Mouse (Mus musculus): ENCODE measurements around the gene Dmap1.

The Dmap1 gene

GRCm38 (mm10) chr4:117681931-117682461, at the start of gene Dmap1:
Dmap1 (minus strand) TSS chr4:117682273.
- peak; percentile 86 for DNase-seq

GRCm38 (mm10) chr4:117724112-117724511, 42.0 kb upstream of the Dmap1 start, which contains the start of gene Gm12845:
Gm12845 (plus strand) TSS chr4:117724412.
- DNase-seq: no peak

GRCm38 (mm10) chr4:117713303-117714098, 31.4 kb upstream of the Dmap1 start:
- no peak for DNase-seq

- no peak for DNase-seq
These were observed 30.2 kb upstream of the Dmap1 start for GRCm38 (mm10) chr4:117712314-117712713.

GRCm38 (mm10) chr4:117708780-117709550, 26.9 kb upstream of the Dmap1 start:
- no peak for DNase-seq

- DNase-seq: peak; percentile 28
These were observed 23.3 kb upstream of the Dmap1 start for GRCm38 (mm10) chr4:117705361-117705760.

- no peak for DNase-seq
These were observed 4.3 kb upstream of the Dmap1 start for GRCm38 (mm10) chr4:117686354-117686753.

GRCm38 (mm10) chr4:117683048-117683768, 1.1 kb upstream of the Dmap1 start:
- no peak for DNase-seq

- peak; percentile 41 for DNase-seq
These were observed 390 bp upstream of the Dmap1 start for GRCm38 (mm10) chr4:117682463-117682862.

GRCm38 (mm10) chr4:117680963-117681362, 1.1 kb downstream of the Dmap1 start:
- DNase-seq: peak; percentile 5

GRCm38 (mm10) chr4:117676903-117677302, 5.2 kb downstream of the Dmap1 start:
- DNase-seq: peak; percentile 81

GRCm38 (mm10) chr4:117673901-117674300, 8.2 kb downstream of the Dmap1 start:
- DNase-seq: no peak

GRCm38 (mm10) chr4:117672042-117672441, 10.0 kb downstream of the Dmap1 start:
- DNase-seq: no peak

GRCm38 (mm10) chr4:117669874-117670273, 12.2 kb downstream of the Dmap1 start:
- no peak for DNase-seq

GRCm38 (mm10) chr4:117666054-117666453, 16.0 kb downstream of the Dmap1 start:
- no peak for DNase-seq

- DNase-seq: peak; percentile 50
These were observed 16.5 kb downstream of the Dmap1 start for GRCm38 (mm10) chr4:117665531-117665930.

- no peak for DNase-seq
These were observed 17.5 kb downstream of the Dmap1 start for GRCm38 (mm10) chr4:117664411-117665137.

- DNase-seq: no peak
These were observed 22.1 kb downstream of the Dmap1 start for GRCm38 (mm10) chr4:117660001-117660400.

GRCm38 (mm10) chr4:117658582-117659444, 23.3 kb downstream of the Dmap1 start:
- no peak for DNase-seq

GRCm38 (mm10) chr4:117657646-117658045, 24.4 kb downstream of the Dmap1 start:
- no peak for DNase-seq

GRCm38 (mm10) chr4:117656961-117657360, 25.1 kb downstream of the Dmap1 start:
- DNase-seq: no peak
